Mouse (Mus musculus): ENCODE measurements around the gene Ankrd22.
"Not testable (repeated sequence)": the region's sequence is repeated elsewhere in the genome, so short reads cannot be mapped to it uniquely, and the experiment has no call there.

Gene Ankrd22

DNA sequence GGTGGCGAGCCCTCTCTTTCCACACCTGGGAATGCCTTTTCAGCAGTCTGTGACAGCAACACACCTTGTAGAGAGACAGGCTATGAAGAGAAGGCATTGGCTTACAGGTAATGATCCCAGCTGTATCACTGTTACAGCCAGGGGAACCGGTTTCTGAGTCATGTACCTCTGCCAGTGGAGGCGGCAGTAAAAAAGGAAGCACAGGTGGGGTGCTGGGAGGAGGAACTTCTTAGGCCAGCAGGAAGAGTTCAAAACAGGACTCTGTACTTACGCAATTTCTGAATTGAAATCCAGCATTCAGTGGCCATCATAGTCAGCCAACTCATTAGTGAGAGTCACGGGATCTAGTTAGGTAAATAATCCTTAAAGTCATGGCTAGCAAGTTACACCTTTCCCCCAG, at the start of gene Ankrd22:
TSS of gene Ankrd22 (minus strand) at position 163 of the 400 bp plus-strand sequence.
- no peak for DNase-seq (ENCODE audit: extremely low spot score, low read depth, low spot score)

DNA sequence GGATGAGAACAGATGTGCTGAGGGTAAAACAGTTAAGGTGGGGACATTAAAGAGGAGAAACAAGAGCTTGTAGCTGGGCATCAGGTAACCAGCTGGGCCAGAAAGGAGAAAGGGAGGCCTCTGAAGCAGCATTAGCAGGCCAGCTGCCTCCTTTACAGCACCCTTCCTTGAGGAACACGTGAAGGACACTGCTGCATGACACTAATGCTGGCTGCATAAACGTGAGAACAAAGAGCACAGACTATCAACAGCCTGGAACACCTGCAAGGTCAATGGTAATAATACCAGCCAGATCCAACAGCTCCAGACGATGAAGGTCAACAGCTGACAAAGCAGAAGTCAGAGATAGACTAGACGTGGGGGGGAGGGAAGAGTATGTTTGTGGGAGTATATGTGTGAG, 48.3 kb upstream of the Ankrd22 start:
- DNase-seq (ENCODE audit: extremely low spot score, low read depth, low spot score): no peak

DNA sequence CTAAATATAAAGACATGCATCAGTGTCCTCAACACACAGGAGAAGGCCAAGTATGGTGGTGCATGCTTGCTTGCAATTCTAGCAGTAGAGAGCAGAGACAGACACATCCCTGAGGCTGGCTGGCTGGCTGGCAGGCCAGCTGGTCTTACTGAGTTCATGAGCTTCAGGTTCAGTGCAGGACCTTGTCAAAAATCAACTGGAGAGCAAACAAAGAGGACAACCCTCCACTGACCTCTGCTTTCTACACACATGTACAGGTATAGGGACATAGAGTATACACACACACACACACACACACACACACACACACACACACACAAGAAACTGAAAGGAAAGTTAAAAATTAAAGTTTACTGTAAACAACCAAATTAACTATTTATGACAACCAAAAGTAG, 47.4 kb upstream of the Ankrd22 start:
- DNase-seq (ENCODE audit: extremely low spot score, low read depth, low spot score): no peak

DNA sequence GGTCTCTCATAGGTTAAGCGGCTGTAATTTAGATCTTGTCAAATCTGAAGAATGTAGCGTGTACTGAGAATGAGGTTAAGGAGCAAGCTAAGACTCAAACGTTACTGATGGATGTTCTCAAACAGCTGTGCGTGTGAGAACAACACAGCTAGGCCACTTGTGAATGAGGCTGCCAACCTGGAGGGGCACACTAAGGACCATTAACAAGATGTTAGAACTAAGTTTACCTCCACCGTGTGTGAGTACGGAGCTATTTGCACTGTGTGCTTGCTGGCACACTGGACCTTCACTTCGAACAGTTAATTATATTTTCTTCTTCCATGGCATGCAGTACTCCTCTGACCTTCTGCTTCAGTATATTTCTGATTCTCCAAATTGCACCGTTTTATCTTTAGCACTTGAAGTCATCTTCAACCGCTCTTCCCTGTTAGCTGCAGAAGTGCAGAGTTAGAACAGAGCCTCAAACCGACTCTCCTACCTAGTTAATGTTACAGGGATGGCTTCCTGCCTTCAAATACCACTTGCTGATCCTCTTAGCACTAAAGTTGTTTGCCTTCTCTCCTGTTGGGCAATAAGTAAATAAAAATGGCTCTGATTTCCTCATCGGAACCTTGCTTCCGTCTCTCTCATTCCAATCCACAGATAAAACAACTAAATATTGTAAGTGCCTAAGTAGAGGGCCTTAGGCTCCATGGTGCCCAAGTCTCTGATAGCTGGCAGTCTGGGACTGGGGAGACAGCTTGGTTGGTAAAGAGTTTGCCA, 46.8 kb upstream of the Ankrd22 start:
- DNase-seq (ENCODE audit: extremely low spot score, low read depth, low spot score): no peak

DNA sequence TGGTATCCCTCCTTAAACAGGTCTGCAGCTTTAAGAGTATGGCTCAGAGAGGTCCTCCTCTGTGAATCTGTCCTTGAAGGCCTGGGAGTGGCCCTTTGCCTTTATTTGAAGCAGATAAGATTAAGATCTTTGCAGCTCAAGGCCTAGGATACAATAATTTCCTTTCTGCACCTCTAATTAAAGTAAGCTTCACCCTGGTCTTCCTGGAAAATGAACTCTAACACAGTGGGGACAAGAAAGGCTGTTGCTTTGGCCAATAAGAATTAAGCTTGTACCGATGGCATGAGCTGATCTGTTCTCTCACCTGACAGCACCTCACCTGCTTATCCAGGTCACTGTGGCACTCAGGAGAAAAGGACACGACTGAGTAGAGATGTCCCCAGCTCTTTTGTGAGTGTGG, 45.0 kb upstream of the Ankrd22 start:
- no peak for DNase-seq (ENCODE audit: extremely low spot score, low read depth, low spot score)

DNA sequence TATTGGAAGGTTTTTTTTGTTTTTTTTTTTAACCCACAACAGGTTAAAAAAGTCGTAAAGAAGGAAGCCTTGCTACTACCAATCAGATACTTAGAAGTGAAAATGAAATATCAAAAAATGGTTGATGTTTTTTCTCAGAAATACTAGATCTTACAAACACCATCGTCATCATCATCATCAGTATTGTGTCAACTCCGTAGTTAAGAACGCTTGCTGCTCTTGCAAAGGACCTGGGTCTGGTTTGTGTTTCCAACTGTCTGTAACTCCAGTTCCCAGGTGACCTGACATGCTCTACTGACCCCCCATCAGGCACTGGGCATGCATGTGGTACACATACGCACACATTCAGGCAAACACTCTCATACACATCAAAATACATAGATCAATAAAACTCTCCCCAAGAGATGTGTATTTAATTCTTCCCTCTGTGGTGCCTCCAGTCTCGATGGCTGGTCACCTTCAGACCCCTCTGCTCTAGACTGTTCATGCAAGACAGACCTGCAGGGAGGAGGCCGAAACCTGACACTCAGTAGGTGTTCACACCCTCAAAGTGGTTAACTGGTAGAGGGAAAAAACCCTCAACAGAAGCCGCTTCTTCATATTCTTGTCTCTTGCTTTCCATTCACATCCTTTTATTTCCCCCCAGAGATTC, 44.2 kb upstream of the Ankrd22 start:
- no peak for DNase-seq (ENCODE audit: extremely low spot score, low read depth, low spot score)

DNA sequence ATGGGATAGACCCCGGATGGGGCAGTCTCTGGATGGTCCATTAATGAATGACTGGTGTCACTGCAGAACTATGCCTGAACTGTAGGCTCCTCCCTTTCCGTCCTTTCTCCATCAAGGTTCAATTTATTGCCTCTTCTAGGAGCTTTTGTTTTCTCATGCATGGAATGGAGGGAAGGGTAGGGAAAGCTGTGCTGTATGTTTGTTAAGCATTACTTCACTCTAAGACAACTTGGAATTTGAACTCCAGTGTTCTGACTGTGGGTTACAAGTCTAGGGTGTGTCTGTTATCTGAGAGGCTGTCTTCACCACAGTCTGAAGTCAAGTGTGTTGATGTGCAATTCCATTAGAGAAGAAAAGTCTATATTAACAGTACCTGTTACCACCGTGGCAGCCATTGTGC, 43.2 kb upstream of the Ankrd22 start:
- no peak for DNase-seq (ENCODE audit: extremely low spot score, low read depth, low spot score)

DNA sequence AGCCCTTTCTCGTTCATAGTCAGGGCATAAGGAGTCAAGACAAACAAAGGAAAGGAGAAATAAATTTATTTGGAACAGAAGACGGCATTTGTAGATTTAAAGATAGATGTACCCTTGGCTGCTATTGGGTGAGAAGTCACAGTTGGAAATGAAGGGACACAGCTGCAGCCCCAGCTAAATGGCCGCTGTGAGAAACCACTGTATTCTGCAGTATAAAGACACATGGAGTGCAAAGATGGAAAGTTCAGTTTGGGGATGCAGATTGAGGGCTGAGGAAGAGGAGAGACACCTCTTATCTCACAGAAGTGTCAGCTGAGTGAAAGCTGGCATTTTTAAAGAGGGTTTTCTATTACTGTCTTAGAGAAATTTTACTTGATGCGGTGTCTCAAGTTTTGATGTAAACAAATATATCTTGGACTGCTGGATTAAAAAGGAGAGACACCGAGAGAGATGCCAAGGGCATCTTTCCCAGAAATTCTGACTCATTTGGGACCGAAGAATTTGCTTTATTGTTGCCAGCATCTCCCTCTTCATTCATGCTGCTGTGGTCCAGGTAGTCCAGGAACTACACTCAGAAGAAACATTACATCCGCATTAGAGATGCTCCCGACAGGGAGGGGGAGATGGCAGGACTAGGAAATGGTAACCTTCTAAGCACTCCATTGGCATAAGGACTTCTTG, 41.0 kb upstream of the Ankrd22 start:
- DNase-seq (ENCODE audit: extremely low spot score, low read depth, low spot score): no peak

DNA sequence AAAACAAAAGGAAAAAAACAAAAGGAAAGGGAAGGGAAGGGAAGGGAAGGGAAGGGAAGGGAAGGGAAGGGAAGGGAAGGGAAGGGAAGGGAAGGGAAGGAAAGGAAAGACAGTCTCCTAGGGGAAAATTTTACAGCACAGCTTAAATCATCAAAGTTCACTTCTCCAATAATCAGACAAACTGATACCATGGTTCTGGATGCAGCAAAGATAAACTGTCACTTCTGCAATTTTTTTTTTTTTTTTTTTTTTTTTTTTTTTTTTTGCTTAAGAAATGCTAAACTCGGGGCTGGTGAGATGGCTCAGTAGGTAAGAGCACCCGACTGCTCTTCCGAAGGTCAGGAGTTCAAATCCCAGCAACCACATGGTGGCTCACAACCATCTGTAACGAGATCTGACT, 40.3 kb upstream of the Ankrd22 start:
- not testable (repeated sequence) for DNase-seq (ENCODE audit: extremely low spot score, low read depth, low spot score)

DNA sequence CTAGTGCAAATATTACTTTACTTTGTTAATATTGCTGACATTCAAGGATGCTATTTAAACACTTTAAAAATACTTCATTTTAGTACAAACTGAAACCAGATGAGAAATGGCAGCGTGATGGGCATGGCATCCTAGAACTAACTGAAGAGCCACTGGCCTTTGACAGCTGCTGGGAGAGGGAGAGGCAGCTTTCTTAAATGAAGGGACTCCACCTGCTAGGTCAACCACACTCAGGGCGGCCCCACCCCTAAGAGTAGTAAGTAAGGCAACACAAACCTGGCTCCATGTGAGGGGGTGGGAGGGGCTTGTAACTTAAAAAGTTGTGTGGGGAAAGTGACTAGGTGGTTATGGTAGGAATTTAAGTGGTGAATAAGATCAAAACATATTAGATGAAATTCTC, 36.8 kb upstream of the Ankrd22 start:
- no peak for DNase-seq (ENCODE audit: extremely low spot score, low read depth, low spot score)

DNA sequence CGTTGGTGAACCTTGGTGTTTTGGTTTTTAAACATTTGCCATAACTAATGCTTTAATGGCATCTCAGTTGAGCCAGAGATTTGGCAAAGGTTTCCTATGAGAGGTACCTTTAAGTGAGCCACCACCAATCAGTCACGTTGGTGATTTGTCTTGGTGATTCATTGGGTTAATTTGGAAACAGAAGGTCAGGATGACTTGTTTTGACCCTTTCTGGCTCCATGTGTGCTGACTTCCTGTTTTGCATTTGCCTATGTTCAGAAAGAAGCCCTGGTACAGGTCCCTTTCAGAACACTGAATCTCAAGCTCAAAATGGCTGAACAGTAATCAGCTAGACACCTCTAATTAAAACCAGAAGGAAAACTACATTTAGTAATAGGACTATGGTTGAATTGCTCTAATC, 33.6 kb upstream of the Ankrd22 start:
- DNase-seq (ENCODE audit: extremely low spot score, low read depth, low spot score): peak; percentile 3

DNA sequence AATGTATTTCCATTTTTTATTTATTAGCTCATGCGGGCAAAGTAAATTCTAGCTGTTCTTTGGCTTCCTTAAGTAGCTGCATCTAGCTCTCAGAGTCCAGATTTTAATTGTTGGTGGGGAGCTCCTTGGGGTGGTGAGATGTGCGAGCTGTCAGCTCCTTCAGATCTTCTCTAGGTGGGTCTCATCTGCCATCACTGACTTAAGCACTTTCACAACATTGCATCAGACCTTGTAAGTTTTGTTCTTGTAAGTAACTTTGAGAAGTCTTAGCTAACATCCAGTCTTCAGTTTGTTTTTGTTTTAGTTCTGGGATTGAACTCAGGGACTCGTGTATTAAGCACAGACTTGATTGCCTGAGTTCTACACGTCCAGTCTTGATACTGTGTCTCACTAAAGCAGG, 33.0 kb upstream of the Ankrd22 start:
- no peak for DNase-seq (ENCODE audit: extremely low spot score, low read depth, low spot score)

DNA sequence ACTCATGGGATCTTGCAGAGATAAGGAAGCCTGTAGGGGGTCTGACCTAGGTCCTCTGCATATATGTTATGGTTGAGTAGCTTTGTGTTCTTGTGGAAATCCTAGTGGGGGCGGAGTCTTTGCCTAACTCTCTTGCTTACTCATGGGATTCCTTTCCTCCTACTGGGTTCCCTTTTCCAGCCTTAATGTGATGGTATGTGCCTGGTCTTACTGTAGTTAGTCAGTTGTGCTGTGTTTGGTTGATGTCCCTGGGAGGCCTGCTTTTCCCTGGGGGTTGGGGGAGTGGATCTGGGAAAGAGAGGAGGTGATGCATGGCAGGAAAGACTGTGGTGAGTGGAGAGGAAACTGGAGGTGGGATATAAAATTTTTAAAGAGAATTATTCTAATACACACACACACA, 32.2 kb upstream of the Ankrd22 start:
- DNase-seq (ENCODE audit: extremely low spot score, low read depth, low spot score): no peak

DNA sequence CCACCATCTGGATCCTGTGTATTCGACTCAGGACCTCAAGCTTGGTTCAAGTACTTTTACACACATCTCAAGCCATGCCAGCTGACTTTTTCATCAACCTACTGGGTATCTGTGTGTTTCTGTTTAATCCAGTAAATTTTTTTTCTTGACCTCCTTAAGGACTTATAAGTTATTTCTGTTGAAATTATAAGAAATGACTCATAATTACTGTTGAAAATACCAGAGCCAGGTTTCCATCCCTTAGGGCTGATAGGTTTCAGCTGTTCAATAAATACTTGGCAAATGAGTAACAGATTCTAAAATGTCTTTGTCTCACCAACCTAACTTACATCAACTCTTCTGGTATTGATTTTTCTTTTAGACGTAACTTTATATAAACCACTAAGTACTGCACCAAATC, 29.2 kb upstream of the Ankrd22 start:
- DNase-seq (ENCODE audit: extremely low spot score, low read depth, low spot score): no peak

DNA sequence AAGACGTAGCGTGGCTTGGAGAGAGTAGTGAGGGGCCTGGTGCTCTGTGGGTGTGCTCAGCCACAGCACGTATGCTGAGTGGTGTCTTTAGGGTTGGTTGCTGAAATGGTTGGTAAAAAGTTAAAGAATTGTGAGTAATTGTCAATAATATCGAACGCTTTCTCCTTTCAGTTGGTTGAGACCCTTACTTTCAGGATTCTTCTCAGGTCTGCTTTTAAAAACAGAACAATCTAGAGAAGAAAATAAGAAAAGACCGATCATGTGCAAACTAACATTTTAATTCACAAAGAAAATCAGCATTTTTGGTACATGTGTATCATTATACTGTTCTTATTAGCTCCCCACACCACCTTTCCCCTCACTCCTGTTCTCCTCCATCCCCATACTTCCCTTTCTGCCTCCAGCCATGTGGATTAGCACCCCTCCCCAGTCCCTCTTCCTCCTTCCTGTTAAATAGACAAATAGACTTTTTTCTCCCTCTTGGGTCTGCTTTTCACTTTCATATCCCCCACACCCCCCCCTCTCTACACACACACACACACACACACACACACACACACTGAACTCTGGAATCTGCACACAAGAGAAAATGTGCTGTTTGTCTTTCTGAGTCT, 28.4 kb upstream of the Ankrd22 start:
- DNase-seq (ENCODE audit: extremely low spot score, low read depth, low spot score): no peak

DNA sequence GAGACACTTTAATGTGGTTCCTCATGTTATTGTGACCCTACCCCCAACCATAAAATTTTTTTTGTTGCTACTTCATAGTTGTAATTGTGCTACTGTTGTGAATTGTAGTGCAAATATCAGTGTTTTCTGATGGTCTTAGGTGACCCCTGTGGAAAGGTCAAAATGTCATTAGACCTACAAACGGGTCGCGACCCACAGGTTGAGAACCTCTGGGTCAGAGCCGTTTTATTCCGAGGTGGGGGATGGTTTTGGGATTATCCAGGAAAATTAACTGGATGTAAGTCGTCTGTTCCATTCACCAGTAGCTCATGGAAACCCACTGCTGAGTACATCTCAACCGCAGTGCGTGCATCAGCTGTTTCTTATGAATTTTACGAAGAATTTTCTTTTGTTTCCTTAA, 27.8 kb upstream of the Ankrd22 start:
- no peak for DNase-seq (ENCODE audit: extremely low spot score, low read depth, low spot score)

DNA sequence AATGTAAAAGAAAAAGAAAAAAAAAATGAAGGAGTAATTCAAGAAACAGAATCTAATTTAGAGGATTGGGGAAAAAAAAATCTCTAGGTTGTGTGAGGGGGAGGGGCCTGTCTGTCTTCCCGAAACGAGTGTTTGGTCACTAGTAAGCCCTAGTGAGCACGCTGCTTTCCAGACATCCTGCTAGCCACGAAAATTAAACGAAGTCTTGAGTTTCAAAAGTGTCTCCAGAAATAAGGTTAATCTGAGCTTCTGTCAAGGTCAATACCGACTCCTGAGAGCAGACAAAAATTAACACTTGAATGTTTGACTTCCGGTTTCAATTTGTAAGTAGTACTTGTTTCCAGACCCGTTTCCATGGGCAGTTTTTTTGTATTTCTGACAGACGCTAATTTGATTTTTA, 27.3 kb upstream of the Ankrd22 start:
- DNase-seq (ENCODE audit: extremely low spot score, low read depth, low spot score): peak; percentile 60

DNA sequence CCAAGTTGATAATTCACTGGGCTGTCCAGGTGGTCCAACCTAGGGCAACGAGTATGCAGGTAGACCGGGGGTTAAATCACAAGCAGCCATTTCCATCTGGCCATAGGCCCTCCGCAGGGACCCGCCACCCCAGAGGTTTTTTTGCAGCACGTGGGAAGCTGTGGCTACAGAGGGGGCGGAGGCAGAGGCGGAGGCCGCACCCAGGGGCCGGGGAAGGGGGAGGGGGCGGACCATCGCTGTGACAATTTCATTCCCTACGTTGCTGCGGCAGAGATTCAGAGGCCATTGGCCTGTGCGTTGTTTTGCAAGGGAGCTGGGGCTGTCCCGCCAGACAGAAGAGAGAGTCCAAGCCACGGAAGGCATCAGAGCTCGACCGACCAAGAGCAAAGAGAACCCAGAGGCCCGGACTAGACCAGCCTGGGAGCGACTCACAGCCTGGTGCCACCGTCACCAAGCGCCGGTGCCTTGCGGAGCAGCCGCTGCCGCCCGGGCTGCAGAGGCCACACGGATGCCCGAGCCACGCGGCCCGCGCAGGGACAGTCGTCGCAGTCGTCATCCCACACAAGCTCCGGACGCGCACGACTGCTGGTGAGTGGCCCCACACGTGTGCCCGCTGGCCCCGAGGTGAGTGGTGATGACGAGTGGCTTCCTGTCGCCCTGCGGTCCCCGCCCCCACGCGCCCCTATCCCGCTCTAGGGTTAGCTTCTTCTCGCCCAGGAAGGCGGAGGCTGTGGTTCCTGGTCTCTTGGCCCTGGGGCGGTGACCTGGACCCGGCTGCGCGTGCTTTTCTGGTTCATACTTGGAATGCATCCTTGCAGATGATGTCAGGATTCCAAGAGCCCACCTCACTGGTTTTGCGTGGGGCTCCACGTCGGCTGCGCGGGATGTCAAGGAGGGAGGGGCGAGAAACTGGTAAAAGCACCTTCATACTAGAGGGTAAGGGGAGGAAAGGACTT, 26.4 kb upstream of the Ankrd22 start, which contains the start of gene Stambpl1:
TSS of gene Stambpl1 (plus strand) at position 222 of the 956 bp plus-strand sequence.
- DNase-seq (ENCODE audit: extremely low spot score, low read depth, low spot score): no peak

DNA sequence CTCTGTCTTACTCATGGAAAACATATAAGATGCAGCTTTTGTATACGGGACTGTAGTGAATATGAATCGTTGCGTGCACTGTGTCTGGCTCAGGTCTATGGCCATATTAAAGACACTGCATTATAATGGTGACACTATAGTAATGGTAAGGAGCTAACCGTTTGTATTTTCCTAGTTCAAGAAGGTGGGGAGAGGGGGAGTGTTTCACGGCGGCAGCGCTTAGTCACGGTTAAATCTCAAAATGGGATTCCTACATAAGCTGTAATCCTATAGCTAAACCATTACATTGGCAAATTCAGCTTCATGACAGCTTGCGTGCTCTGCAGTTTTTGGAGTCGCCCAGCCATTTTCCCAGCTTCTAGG, 25.8 kb upstream of the Ankrd22 start:
- no peak for DNase-seq (ENCODE audit: extremely low spot score, low read depth, low spot score)

DNA sequence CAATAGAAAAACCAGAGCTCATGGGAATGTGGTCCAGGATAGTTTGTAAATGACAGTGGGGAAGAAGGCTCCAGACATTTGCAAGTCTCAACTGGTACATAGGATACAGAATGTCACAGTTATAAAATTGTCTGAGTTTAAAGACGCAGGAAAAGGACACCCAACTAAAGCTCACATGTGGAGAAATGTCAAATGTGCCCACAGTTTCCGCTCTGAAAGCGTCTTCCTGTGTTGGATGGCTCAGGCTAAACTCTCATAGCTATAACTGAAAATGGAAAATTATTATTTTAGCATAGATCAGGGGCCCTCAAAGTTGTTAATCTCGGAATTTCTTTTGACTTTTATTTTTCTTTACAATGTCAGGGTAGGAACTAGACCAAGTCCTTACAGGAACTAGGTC, 21.0 kb upstream of the Ankrd22 start:
- no peak for DNase-seq (ENCODE audit: extremely low spot score, low read depth, low spot score)

DNA sequence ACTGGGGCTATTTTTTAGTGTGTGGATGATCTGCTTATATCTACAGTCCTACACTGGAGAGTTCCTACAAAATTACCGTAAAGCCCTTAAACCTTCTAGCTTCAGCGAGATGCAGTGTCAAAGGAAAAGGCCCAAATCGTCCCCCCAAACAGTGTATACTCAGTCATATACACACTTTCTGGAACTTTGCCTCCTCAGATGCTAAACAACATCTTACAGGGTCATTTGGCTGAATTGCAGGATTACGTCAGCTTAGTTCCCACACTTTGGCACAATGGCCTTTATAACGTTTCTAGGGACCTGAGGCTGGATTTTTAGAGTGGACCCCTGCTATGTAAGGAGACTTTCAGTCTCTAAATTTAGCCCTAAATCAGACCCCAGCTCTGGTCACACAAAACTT, 16.6 kb upstream of the Ankrd22 start:
- DNase-seq (ENCODE audit: extremely low spot score, low read depth, low spot score): no peak

Data from hindlimb bud, embryonic 11.5 days (tissue).